Mouse (Mus musculus): ENCODE data around the gene 4930432K21Rik. TPM values are rescaled to one million over a fixed set of nuclear protein-coding genes. Genes with fewer than 3 reads are reported as not detected.

Gene 4930432K21Rik
- polyA plus RNA-seq, 1 experiment from 2014 or later, result 0.61 TPM

GRCm38 (mm10) chr8:84201545-84202245 lies 53.9 kb downstream of the 4930432K21Rik start:
- H3K9me3 ChIP-seq (ENCODE audit: control insufficient read depth, low read length), result no peaks in the 10 kb centered on the region
- peaks cover 59% of the 10 kb centered on the region for H3K4me1 ChIP-seq (ENCODE audit: control insufficient read depth, insufficient read depth, low read length)
- peaks cover 1% of the 10 kb centered on the region; the same call in 1 of the 2 replicates for H3K36me3 ChIP-seq (ENCODE audit: control insufficient read depth, insufficient read depth, low read length)
- H3K9ac ChIP-seq (ENCODE audit: low read depth, low read length), result peak overlapping the region; percentile 89
- H3K27me3 ChIP-seq (replicated peaks; ENCODE audit: control insufficient read depth, insufficient read depth, low read length), result no peaks in the 10 kb centered on the region
- peak overlapping the region; percentile 95 for H3K27ac ChIP-seq (ENCODE audit: low read length)
- peak overlapping the region; percentile 94 for H3K4me2 ChIP-seq (ENCODE audit: low read depth, low read length)
- ATAC-seq, result peak; percentile 4; the same call in 1 of the 2 replicates
- H3K4me3 ChIP-seq (ENCODE audit: low read length), result peak overlapping the region; percentile 73
- WGBS, result 43% methylated on average over 15 of the region's 15 CpGs

GRCm38 (mm10) chr8:84202466-84202865 lies 54.6 kb downstream of the 4930432K21Rik start:
- Histone ChIP-seq H3K4me1 (ENCODE audit: control insufficient read depth, insufficient read depth, low read length) (peaks cover 63% of the 10 kb centered on the region), H3K9me3 (ENCODE audit: control insufficient read depth, low read length) (no peaks in the 10 kb centered on the region), H3K4me2 (ENCODE audit: low read depth, low read length) (peak overlapping the region; percentile 94), H3K4me3 (ENCODE audit: low read length) (peak overlapping the region; percentile 73), H3K27me3 (replicated peaks; ENCODE audit: control insufficient read depth, insufficient read depth, low read length) (no peaks in the 10 kb centered on the region), H3K27ac (ENCODE audit: low read length) (peak overlapping the region; percentile 95), H3K9ac (ENCODE audit: low read depth, low read length) (peak overlapping the region; percentile 89), H3K36me3 (ENCODE audit: control insufficient read depth, insufficient read depth, low read length) (peaks cover 3% of the 10 kb centered on the region; the same call in 1 of the 2 replicates)
- no peak for ATAC-seq
- WGBS, result 80% methylated on average over 9 of the region's 9 CpGs

- Histone ChIP-seq H3K27ac (ENCODE audit: low read length) (peak overlapping the region; percentile 95), H3K9ac (ENCODE audit: low read depth, low read length) (peak overlapping the region; percentile 89), H3K36me3 (ENCODE audit: control insufficient read depth, insufficient read depth, low read length) (peaks cover 3% of the 10 kb centered on the region; the same call in 1 of the 2 replicates), H3K4me2 (ENCODE audit: low read depth, low read length) (peak overlapping the region; percentile 94), H3K4me1 (ENCODE audit: control insufficient read depth, insufficient read depth, low read length) (peaks cover 62% of the 10 kb centered on the region), H3K27me3 (replicated peaks; ENCODE audit: control insufficient read depth, insufficient read depth, low read length) (no peaks in the 10 kb centered on the region), H3K4me3 (ENCODE audit: low read length) (peak overlapping the region; percentile 73), H3K9me3 (ENCODE audit: control insufficient read depth, low read length) (no peaks in the 10 kb centered on the region)
- WGBS, result 10% methylated on average over 34 of the region's 34 CpGs
- ATAC-seq, result peak; percentile 45
Observed at GRCm38 (mm10) chr8:84202938-84203917, 55.4 kb downstream of the 4930432K21Rik start.

- Histone ChIP-seq H3K4me2 (ENCODE audit: low read depth, low read length) (peak overlapping the region; percentile 94), H3K4me3 (ENCODE audit: low read length) (peak overlapping the region; percentile 73), H3K27ac (ENCODE audit: low read length) (peak overlapping the region; percentile 95), H3K9ac (ENCODE audit: low read depth, low read length) (peak overlapping the region; percentile 89), H3K36me3 (ENCODE audit: control insufficient read depth, insufficient read depth, low read length) (peaks cover 5% of the 10 kb centered on the region; the same call in 1 of the 2 replicates), H3K9me3 (ENCODE audit: control insufficient read depth, low read length) (no peaks in the 10 kb centered on the region), H3K27me3 (replicated peaks; ENCODE audit: control insufficient read depth, insufficient read depth, low read length) (no peaks in the 10 kb centered on the region), H3K4me1 (ENCODE audit: control insufficient read depth, insufficient read depth, low read length) (peaks cover 56% of the 10 kb centered on the region)
- no peak for ATAC-seq
- WGBS, result 54% methylated on average over 13 of the region's 13 CpGs
Observed at GRCm38 (mm10) chr8:84203975-84204772, 56.3 kb downstream of the 4930432K21Rik start.

- no peak for ATAC-seq
- 91% methylated on average over 5 of the region's 5 CpGs for WGBS
Observed at GRCm38 (mm10) chr8:84205073-84205472, 57.2 kb downstream of the 4930432K21Rik start.

GRCm38 (mm10) chr8:84206666-84207065 lies 58.8 kb downstream of the 4930432K21Rik start:
- Histone ChIP-seq H3K27ac (ENCODE audit: low read length) (no peak overlapping the region), H3K4me3 (ENCODE audit: low read length) (no peak overlapping the region), H3K4me1 (ENCODE audit: control insufficient read depth, insufficient read depth, low read length) (peaks cover 34% of the 10 kb centered on the region), H3K27me3 (replicated peaks; ENCODE audit: control insufficient read depth, insufficient read depth, low read length) (no peaks in the 10 kb centered on the region), H3K4me2 (ENCODE audit: low read depth, low read length) (no peak overlapping the region), H3K9ac (ENCODE audit: low read depth, low read length) (no peak overlapping the region), H3K36me3 (ENCODE audit: control insufficient read depth, insufficient read depth, low read length) (peaks cover 7% of the 10 kb centered on the region), H3K9me3 (ENCODE audit: control insufficient read depth, low read length) (no peaks in the 10 kb centered on the region)
- no peak for ATAC-seq
- 93% methylated on average over 3 of the region's 3 CpGs for WGBS

More at GRCm38 (mm10) chr8:84205073-84205472, 57.2 kb downstream of the 4930432K21Rik start:
- Histone ChIP-seq H3K4me3 (ENCODE audit: low read length) (no peak overlapping the region), H3K4me1 (ENCODE audit: control insufficient read depth, insufficient read depth, low read length) (peaks cover 47% of the 10 kb centered on the region), H3K27me3 (replicated peaks; ENCODE audit: control insufficient read depth, insufficient read depth, low read length) (no peaks in the 10 kb centered on the region), H3K27ac (ENCODE audit: low read length) (no peak overlapping the region), H3K9ac (ENCODE audit: low read depth, low read length) (no peak overlapping the region), H3K36me3 (ENCODE audit: control insufficient read depth, insufficient read depth, low read length) (peaks cover 5% of the 10 kb centered on the region; the same call in 1 of the 2 replicates), H3K9me3 (ENCODE audit: control insufficient read depth, low read length) (no peaks in the 10 kb centered on the region), H3K4me2 (ENCODE audit: low read depth, low read length) (no peak overlapping the region)

- Histone ChIP-seq H3K9ac (ENCODE audit: low read depth, low read length) (peak overlapping the region; percentile 52), H3K9me3 (ENCODE audit: control insufficient read depth, low read length) (no peaks in the 10 kb centered on the region), H3K4me1 (ENCODE audit: control insufficient read depth, insufficient read depth, low read length) (peaks cover 22% of the 10 kb centered on the region), H3K27me3 (replicated peaks; ENCODE audit: control insufficient read depth, insufficient read depth, low read length) (no peaks in the 10 kb centered on the region), H3K27ac (ENCODE audit: low read length) (peak overlapping the region; percentile 79), H3K36me3 (ENCODE audit: control insufficient read depth, insufficient read depth, low read length) (peaks cover 15% of the 10 kb centered on the region), H3K4me2 (ENCODE audit: low read depth, low read length) (no peak overlapping the region), H3K4me3 (ENCODE audit: low read length) (no peak overlapping the region)
- 71% methylated on average over 7 of the region's 7 CpGs for whole genome bisulfite sequencing
- peak; percentile 14; the same call in 1 of the 2 replicates for ATAC-seq
Observed at GRCm38 (mm10) chr8:84207811-84208210, 60.0 kb downstream of the 4930432K21Rik start.

GRCm38 (mm10) chr8:84208381-84209380 lies 60.9 kb downstream of the 4930432K21Rik start:
- no peak for ATAC-seq
- Histone ChIP-seq H3K9me3 (ENCODE audit: control insufficient read depth, low read length) (no peaks in the 10 kb centered on the region), H3K36me3 (ENCODE audit: control insufficient read depth, insufficient read depth, low read length) (peaks cover 15% of the 10 kb centered on the region), H3K4me3 (ENCODE audit: low read length) (no peak overlapping the region), H3K27me3 (replicated peaks; ENCODE audit: control insufficient read depth, insufficient read depth, low read length) (no peaks in the 10 kb centered on the region), H3K4me2 (ENCODE audit: low read depth, low read length) (no peak overlapping the region), H3K9ac (ENCODE audit: low read depth, low read length) (peak overlapping the region; percentile 52), H3K4me1 (ENCODE audit: control insufficient read depth, insufficient read depth, low read length) (peaks cover 19% of the 10 kb centered on the region), H3K27ac (ENCODE audit: low read length) (peak overlapping the region; percentile 79)
- WGBS, result 63% methylated on average over 17 of the region's 17 CpGs

All from intestine, embryonic 16.5 days (tissue).